Mouse (Mus musculus): ENCODE data around the gene Bag2. TPM values are rescaled to one million over a fixed set of nuclear protein-coding genes. Genes with fewer than 3 reads are reported as not detected.

Gene Bag2
- polyA plus RNA-seq (2014; fragmentation: Illumina TruSeq; extraction: RNeasy Lipid Tissue Mini Kit (QIAGEN cat#74804); ENCODE audit: low read depth, low replicate concordance) = 3.5 TPM

DNA sequence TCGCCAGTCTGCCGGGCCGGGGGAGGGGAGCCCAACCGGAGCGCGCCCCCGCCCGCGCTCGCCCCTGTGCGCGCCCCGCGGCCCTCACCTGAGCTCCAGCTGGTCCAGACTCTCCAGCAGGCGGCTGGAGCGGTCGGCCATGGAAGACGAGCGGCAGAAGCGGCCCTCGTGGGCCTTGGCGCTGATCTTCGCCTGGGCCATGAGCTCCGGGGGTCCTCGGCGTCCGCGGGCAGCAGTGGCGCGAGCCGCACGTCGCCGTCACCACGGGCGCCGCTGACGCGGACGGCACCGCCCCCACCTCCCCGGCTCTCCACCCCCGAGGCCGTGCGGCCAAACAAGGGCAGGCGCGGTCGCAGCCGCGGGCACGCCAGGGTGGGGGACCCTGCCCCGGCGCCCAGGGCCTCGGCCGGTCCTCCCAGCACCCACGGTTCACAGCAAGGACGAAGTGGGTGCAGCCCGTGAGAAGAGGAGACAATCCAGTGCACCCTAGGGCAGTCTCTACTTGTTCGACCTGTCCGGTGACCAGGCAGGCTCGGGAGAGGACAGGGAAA is at the start of gene Bag2:
Gene Bag2, minus strand, starts transcription at position 305 of the 551 bp plus-strand sequence.

DNA sequence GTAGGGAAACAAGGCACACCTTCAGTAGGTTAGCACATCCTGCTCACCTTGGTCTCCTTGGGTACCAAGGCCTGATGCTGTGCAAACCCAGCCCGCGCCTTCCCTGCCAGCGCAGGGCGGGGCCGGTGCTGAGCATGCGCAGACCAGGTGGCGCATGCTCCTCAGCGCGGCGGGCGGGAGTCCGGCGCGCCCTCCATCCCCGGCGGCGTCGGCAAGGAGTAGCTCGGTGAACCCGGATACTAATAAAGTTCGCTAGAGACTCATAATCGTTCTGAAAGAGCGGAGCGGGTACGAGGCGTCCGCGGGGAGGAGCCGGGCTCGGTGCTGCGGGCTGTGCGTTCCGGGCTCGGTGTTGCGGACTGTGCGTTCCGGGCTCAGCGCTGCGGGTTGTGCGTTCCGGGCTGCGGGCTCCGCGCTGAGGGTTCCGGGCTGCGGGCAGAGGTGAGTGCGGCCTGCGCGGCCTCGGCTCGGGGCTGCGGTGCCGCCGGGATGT is 37.8 kb downstream of the Bag2 start, which contains the start of gene Rab23:
Gene Rab23, plus strand, starts transcription at position 155 of the 493 bp plus-strand sequence.

Other genes with a start within 250 kb of the Bag2 start
- 2.0 TPM for gene Prim2, start 88.0 kb downstream of the Bag2 start, polyA plus RNA-seq (2014; fragmentation: Illumina TruSeq; extraction: RNeasy Lipid Tissue Mini Kit (QIAGEN cat#74804); ENCODE audit: low read depth, low replicate concordance)
- gene Rab23, start 37.9 kb downstream of the Bag2 start, polyA plus RNA-seq (2014; fragmentation: Illumina TruSeq; extraction: RNeasy Lipid Tissue Mini Kit (QIAGEN cat#74804); ENCODE audit: low read depth, low replicate concordance) = 11.0 TPM
- gene Zfp451, start 56.8 kb upstream of the Bag2 start, polyA plus RNA-seq (2014; fragmentation: Illumina TruSeq; extraction: RNeasy Lipid Tissue Mini Kit (QIAGEN cat#74804); ENCODE audit: low read depth, low replicate concordance) = 22.0 TPM
- 0.45 TPM for gene Bend6, start 150.0 kb upstream of the Bag2 start, polyA plus RNA-seq (2014; fragmentation: Illumina TruSeq; extraction: RNeasy Lipid Tissue Mini Kit (QIAGEN cat#74804); ENCODE audit: low read depth, low replicate concordance)
- 16.2 TPM for gene Dst, start 150.4 kb upstream of the Bag2 start, polyA plus RNA-seq (2014; fragmentation: Illumina TruSeq; extraction: RNeasy Lipid Tissue Mini Kit (QIAGEN cat#74804); ENCODE audit: low read depth, low replicate concordance)

All from liver, adult 10 weeks (tissue).